Comparison of ENCODE assay signal across 9 mouse cellular contexts in genomic region chr1:172119720-172120119, GRCm38 (mm10). TPM values are rescaled to one million over a fixed set of nuclear protein-coding genes. Genes with fewer than 3 reads are reported as not detected.
A peak's percentile ranks its signal among the peaks of the same experiment; 100 is the strongest.
DNase-seq lines count a peak whose midpoint lies in the region; ATAC-seq and TF ChIP-seq lines count a peak whose summit lies in the region.
"Had no signal": no experiment of that assay in that cellular context is flagged by ENCODE, and none has a peak within 500 bp of the region (broad histone marks: within the 10 kb centered on the region; RNA-seq: fewer than 3 reads in every experiment).

No protein-coding gene starts in this region.

- H3K4me3 ChIP-seq in hindbrain, embryonic 14.5 days (replicated peaks; ENCODE audit: low read length), result no peak overlapping the region
- no peak overlapping the region for H3K4me3 ChIP-seq in lung, postnatal 0 days (ENCODE audit: low read depth, low read length)
- H3K4me3 ChIP-seq: limb, embryonic 13.5 days had no signal

- H3K36me3 ChIP-seq in hindbrain, embryonic 14.5 days (replicated peaks; ENCODE audit: control insufficient read depth, insufficient read depth), result peaks cover 91% of the 10 kb centered on the region
- H3K36me3 ChIP-seq in lung, postnatal 0 days (ENCODE audit: insufficient read depth, low read length), result peaks cover 54% of the 10 kb centered on the region

- no peaks in the 10 kb centered on the region for H3K4me1 ChIP-seq in hindbrain, embryonic 14.5 days (replicated peaks; ENCODE audit: control insufficient read depth, insufficient read depth, low read length)
- H3K4me1 ChIP-seq in lung, postnatal 0 days (ENCODE audit: insufficient read depth, low read depth, low read length), result no peaks in the 10 kb centered on the region
- H3K4me1 ChIP-seq: limb, embryonic 13.5 days had no signal

- H3K4me2 ChIP-seq in hindbrain, embryonic 14.5 days (replicated peaks), result no peak overlapping the region
- H3K4me2 ChIP-seq in lung, postnatal 0 days (replicated peaks; ENCODE audit: low read depth, low read length), result no peak overlapping the region
- H3K4me2 ChIP-seq: limb, embryonic 13.5 days had no signal

- H3K9ac ChIP-seq in hindbrain, embryonic 14.5 days, result no peak overlapping the region
- H3K9ac ChIP-seq in lung, postnatal 0 days (replicated peaks; ENCODE audit: low read depth), result no peak overlapping the region
- H3K9ac ChIP-seq: limb, embryonic 13.5 days had no signal

- TF ChIP-seq CTCF in lung, postnatal 0 days (IDR thresholded peaks at IDR 0.05), result peak; percentile 86

- ATAC-seq in activated CD4-positive, CD25-positive, alpha-beta regulatory T cell, adult 4 months, result peak; percentile 68
- ATAC-seq in hindbrain, embryonic 14.5 days (ENCODE audit: low FRiP score), result peak; percentile 49; the same call in 1 of the 2 replicates
- ATAC-seq in lung, postnatal 0 days, result peak; percentile 59

- TF ChIP-seq EP300 in lung, postnatal 0 days (IDR thresholded peaks at IDR 0.05), result no peak

- no peaks in the 10 kb centered on the region for H3K27me3 ChIP-seq in hindbrain, embryonic 14.5 days (ENCODE audit: control insufficient read depth, insufficient read depth, low read length)
- no peaks in the 10 kb centered on the region for H3K27me3 ChIP-seq in lung, postnatal 0 days (replicated peaks; ENCODE audit: insufficient read depth, low read length)
- H3K27me3 ChIP-seq: limb, embryonic 13.5 days had no signal

- peak; percentile 90 for DNase-seq in heart, adult 11 months
- no peak for DNase-seq in heart, postnatal 25 days (ENCODE audit: low spot score)
- DNase-seq in 416B (ENCODE audit: low read depth), result peak; percentile 80
- peak; percentile 78 for DNase-seq in embryo, embryonic 11 days
- DNase-seq in hindbrain, embryonic 14.5 days (ENCODE audit: low spot score), result peak; percentile 77
- DNase-seq in lung, postnatal 0 days (ENCODE audit: low spot score), result peak; percentile 82
- peak; percentile 35 for DNase-seq in thymus, postnatal 14 days

- H3K27ac ChIP-seq in hindbrain, embryonic 14.5 days, result no peak overlapping the region
- H3K27ac ChIP-seq in lung, postnatal 0 days (ENCODE audit: low read length), result no peak overlapping the region
- H3K27ac ChIP-seq: limb, embryonic 13.5 days had no signal

- no peaks in the 10 kb centered on the region for H3K9me3 ChIP-seq in hindbrain, embryonic 14.5 days (ENCODE audit: control insufficient read depth, low read length)
- H3K9me3 ChIP-seq in lung, postnatal 0 days (ENCODE audit: low read length), result no peaks in the 10 kb centered on the region
- H3K9me3 ChIP-seq: limb, embryonic 13.5 days had no signal

- intact Hi-C loops in heart, postnatal 25 days (cut with DNase I), result loop anchor here (5.0 kb wide), 1 partner anchor 128 kb away; no protein-coding TSS in a partner anchor

- 55% methylated on average over 3 of the region's 3 CpGs for WGBS in hindbrain, embryonic 14.5 days
- 33% methylated on average over 3 of the region's 3 CpGs for WGBS in lung, postnatal 0 days

RNA-seq across cellular contexts. Expression of gene Pex19, which starts 6.8 kb away (rescaled TPM):
- total RNA-seq in heart, postnatal 25 days (2021), result 100 to 1,000 TPM; 120 to 122 TPM
- 10 to 100 TPM; 68.1 to 70.7 TPM for polyA plus RNA-seq in activated CD4-positive, CD25-positive, alpha-beta regulatory T cell, adult 4 months (2017; shearing (Covaris generic))
- polyA plus RNA-seq in hindbrain, embryonic 14.5 days (2014; fragmentation: Nextera tagmentation; extraction: Ambion mirVana), result 150 and 153 TPM in 2 replicates
- polyA plus RNA-seq in lung, postnatal 0 days (2015; fragmentation: Nextera tagmentation; extraction: Ambion mirVana), result 74.5 and 74.9 TPM in 2 replicates

RNA-seq across cellular contexts. Expression of gene Dcaf8, which starts 28.2 kb away (rescaled TPM):
- total RNA-seq in heart, postnatal 25 days (2021), result 100 to 1,000 TPM; 109 to 114 TPM
- 10 to 100 TPM; 51.0 to 78.8 TPM for polyA plus RNA-seq in activated CD4-positive, CD25-positive, alpha-beta regulatory T cell, adult 4 months (2017; shearing (Covaris generic))
- 70.1 and 71.7 TPM in 2 replicates for polyA plus RNA-seq in hindbrain, embryonic 14.5 days (2014; fragmentation: Nextera tagmentation; extraction: Ambion mirVana)
- polyA plus RNA-seq in lung, postnatal 0 days (2015; fragmentation: Nextera tagmentation; extraction: Ambion mirVana), result 93.7 and 96.6 TPM in 2 replicates

RNA-seq across cellular contexts. Expression of gene Ncstn, which starts 37.1 kb away (rescaled TPM):
- 10 to 100 TPM; 42.8 to 44.4 TPM for total RNA-seq in heart, postnatal 25 days (2021)
- 100 to 1,000 TPM in 1 of 2 experiments, 10 to 100 TPM in 1; 97.2 to 108 TPM for polyA plus RNA-seq in activated CD4-positive, CD25-positive, alpha-beta regulatory T cell, adult 4 months (2017; shearing (Covaris generic))
- 106 and 111 TPM in 2 replicates for polyA plus RNA-seq in hindbrain, embryonic 14.5 days (2014; fragmentation: Nextera tagmentation; extraction: Ambion mirVana)
- 103 and 108 TPM in 2 replicates for polyA plus RNA-seq in lung, postnatal 0 days (2015; fragmentation: Nextera tagmentation; extraction: Ambion mirVana)

RNA-seq across cellular contexts. Expression of gene Copa, which starts 37.4 kb away (rescaled TPM):
- 100 to 1,000 TPM; 104 to 113 TPM for total RNA-seq in heart, postnatal 25 days (2021)
- polyA plus RNA-seq in activated CD4-positive, CD25-positive, alpha-beta regulatory T cell, adult 4 months (2017; shearing (Covaris generic)), result 100 to 1,000 TPM in 1 of 2 experiments, 10 to 100 TPM in 1; 84.6 to 111 TPM
- 161 and 193 TPM in 2 replicates for polyA plus RNA-seq in hindbrain, embryonic 14.5 days (2014; fragmentation: Nextera tagmentation; extraction: Ambion mirVana)
- polyA plus RNA-seq in lung, postnatal 0 days (2015; fragmentation: Nextera tagmentation; extraction: Ambion mirVana), result 99.1 and 111 TPM in 2 replicates
